Mouse (Mus musculus) lung, embryonic 16.5 days (tissue): ENCODE results near the gene Atp6v1f. TPM values are rescaled to one million over a fixed set of nuclear protein-coding genes. Genes with fewer than 3 reads are reported as not detected.

Experiments used
- ATAC-seq: fragments of 200-750 bp; cut with Nextera tagmentation; 2 replicates; pipeline ENCODE4 v1.8.0; 2017; ENCODE audit warnings: low read depth, mild to moderate bottlenecking, moderate library complexity
- H3K27ac ChIP-seq: fragments of 300-500 bp; sonication (generic); 2 replicates; pipeline ENCODE4 v1.5.1; 2014; ENCODE audit warnings: mild to moderate bottlenecking, control low read depth, low read length
- H3K27me3 ChIP-seq: fragments of 300-500 bp; sonication (generic); 2 replicates; pipeline ENCODE4 v1.6.1; 2014; ENCODE audit warnings: low read depth, low read length, mixed read lengths; ENCODE audit not compliant: control insufficient read depth, insufficient read depth
- H3K36me3 ChIP-seq: fragments of 300-500 bp; sonication (generic); 2 replicates; pipeline ENCODE4 v1.6.1; 2014; ENCODE audit warnings: low read length; ENCODE audit not compliant: control insufficient read depth, insufficient read depth
- H3K4me1 ChIP-seq: fragments of 300-500 bp; sonication (generic); replicated peaks from 2 replicates; pipeline ENCODE4 v1.6.1; 2014; ENCODE audit warnings: low read length, mixed read lengths; ENCODE audit not compliant: control insufficient read depth, insufficient read depth
- H3K4me2 ChIP-seq: fragments of 300-500 bp; sonication (generic); 2 replicates; pipeline ENCODE4 v1.6.1; 2014; ENCODE audit warnings: low read depth, low read length, control low read depth
- H3K4me3 ChIP-seq: fragments of 300-500 bp; sonication (generic); 2 replicates; pipeline ENCODE4 v1.5.1; 2014; ENCODE audit warnings: mild to moderate bottlenecking, low read length, control low read depth
- H3K9ac ChIP-seq: fragments of 300-500 bp; sonication (generic); 2 replicates; pipeline ENCODE4 v1.6.1; 2014; ENCODE audit warnings: low read length, control low read depth
- H3K9me3 ChIP-seq: fragments of 300-500 bp; sonication (generic); 2 replicates; pipeline ENCODE4 v1.6.1; 2016; ENCODE audit warnings: low read length; ENCODE audit not compliant: control insufficient read depth
- WGBS: fragments of 180-500 bp; shearing (Covaris S2); extraction: QIAGEN DNeasy Blood & Tissue Kit; methylation state at CpG from one replicate; pipeline ENCODE4 v1.1.7; 2014; 5-methylcytosine and 5-hydroxymethylcytosine counted together
- polyA plus RNA-seq: library from polyadenylated mRNA; unstranded; fragments of >200 nt; fragmentation: Nextera tagmentation; extraction: Ambion mirVana; gene quantifications from 2 replicates; pipeline ENCODE4 v1.2.1, GENCODE M21; 2015

The Atp6v1f gene
- polyA plus RNA-seq = 208 and 220 TPM in 2 replicates

DNA sequence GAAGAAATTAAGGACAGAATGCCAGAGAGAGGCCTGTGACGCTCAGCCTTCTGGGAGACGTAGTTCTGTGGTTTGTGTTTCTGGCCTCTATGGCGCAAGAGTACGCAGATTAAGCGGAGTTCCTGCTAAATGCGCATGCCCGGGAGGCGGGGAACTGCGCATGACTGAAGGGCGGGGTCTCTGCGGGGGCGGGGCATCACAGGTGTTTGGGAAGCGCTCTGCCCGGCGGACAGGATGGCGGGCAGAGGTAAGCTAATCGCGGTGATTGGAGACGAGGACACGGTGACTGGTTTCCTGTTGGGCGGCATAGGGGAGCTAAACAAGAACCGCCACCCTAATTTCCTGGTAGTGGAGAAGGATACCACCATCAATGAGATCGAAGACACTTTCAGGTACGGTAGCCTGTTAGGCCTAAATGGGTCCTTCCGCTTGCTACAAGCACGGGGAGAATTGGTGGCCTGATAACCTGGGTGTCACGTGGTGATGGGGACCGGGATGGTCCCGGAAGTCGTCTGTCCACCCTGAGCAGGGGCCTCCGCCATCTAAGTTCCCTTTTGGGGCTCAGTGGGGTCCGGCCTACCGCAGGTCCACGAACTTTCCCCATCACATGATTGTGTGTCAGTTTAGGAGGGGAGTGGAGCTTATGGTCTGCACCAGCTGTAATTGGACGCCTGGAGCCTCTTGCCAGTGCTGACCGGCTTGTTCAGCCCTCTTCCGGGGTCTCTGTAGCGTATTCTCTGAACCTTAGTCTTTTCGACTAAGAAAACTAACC is at the start of gene Atp6v1f:
Atp6v1f (plus strand) TSS at position 136 of the 772 bp plus-strand sequence.
- peak; percentile 95 for ATAC-seq
- WGBS = under 1% methylated on average over 39 of the region's 39 CpGs
- Histone ChIP-seq H3K4me2 (peak within 1 kb of the TSS; percentile 82), H3K9me3 (no peaks in the 10 kb centered on the region), H3K4me3 (peak within 1 kb of the TSS; percentile 85), H3K27me3 (no peaks in the 10 kb centered on the region), H3K9ac (peak within 1 kb of the TSS; percentile 81), H3K36me3 (peaks cover 11% of the 10 kb centered on the region), H3K27ac (peak within 1 kb of the TSS; percentile 59), H3K4me1 (peaks cover 5% of the 10 kb centered on the region; the same call in 1 of the 2 replicates)

DNA sequence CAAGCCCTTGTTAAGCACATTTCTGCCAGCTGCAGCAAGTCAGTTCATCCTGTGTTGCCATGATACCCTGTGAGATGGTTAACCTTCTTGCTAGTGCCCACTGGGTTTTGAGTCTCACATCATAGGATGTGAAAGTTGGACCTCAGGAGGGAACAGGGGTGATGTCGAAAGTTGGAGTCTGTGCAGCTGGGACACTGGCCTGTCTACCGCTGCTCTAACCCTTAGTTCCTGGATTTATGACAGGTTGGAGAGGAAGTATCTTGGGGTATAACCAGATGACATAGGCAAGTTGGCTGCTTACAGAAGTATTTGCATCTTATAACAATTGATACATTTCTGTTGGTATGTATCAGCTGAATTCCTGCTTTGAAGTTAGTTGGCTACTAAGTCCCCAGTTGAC is 46.9 kb upstream of the Atp6v1f start:
- no peak overlapping the region for H3K4me2 ChIP-seq
- H3K36me3 ChIP-seq = no peaks in the 10 kb centered on the region
- no peak for ATAC-seq
- 88% methylated on average over 2 of the region's 2 CpGs for WGBS
- no peaks in the 10 kb centered on the region for H3K9me3 ChIP-seq
- no peaks in the 10 kb centered on the region for H3K27me3 ChIP-seq
- no peaks in the 10 kb centered on the region for H3K4me1 ChIP-seq
- no peak overlapping the region for H3K4me3 ChIP-seq
- no peak overlapping the region for H3K9ac ChIP-seq
- H3K27ac ChIP-seq = no peak overlapping the region

DNA sequence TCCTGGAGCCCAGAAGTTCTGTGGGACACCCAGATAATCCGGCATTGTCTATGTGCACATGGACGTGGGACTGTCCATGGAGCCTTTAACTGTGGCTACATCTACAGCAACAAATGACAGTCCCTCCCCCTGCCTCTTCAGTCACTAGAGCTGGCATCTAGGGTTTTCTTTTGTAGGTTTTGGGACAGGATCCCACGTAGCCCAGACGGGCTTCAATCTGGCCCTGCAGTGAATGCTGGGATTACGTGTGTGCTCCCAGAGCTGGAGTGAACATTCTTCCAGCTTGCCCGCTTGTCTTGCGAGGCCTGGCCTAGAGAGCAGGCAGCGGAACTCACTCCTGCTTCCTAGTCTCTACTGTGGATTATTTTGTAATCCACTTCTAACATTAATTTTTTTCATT is 42.4 kb upstream of the Atp6v1f start:
- Histone ChIP-seq H3K9ac (no peak overlapping the region), H3K36me3 (no peaks in the 10 kb centered on the region), H3K9me3 (no peaks in the 10 kb centered on the region), H3K27ac (no peak overlapping the region), H3K4me1 (no peaks in the 10 kb centered on the region), H3K27me3 (no peaks in the 10 kb centered on the region), H3K4me2 (no peak overlapping the region), H3K4me3 (no peak overlapping the region)
- 82% methylated on average over 8 of the region's 8 CpGs for WGBS
- ATAC-seq = no peak

DNA sequence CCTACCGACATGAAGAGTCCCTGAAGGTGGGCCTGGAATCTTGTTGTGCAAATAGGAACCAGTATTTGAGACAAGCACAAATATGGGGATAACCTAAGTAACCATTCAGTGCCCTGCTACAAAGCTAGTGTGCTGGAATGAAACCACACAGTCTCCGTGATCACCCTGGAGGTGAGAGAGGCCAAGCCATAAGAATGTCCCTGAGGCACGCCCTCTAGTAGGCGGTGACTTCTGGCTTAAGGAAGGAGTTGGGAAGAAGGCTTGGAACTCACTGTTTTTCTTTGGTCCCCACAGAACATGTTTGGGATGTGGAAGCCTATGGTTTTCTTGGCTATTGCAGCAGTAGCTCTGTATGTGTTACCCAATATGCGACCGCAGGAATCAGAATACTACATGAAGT is 41.2 kb upstream of the Atp6v1f start:
- no peak overlapping the region for H3K4me2 ChIP-seq
- 72% methylated on average over 6 of the region's 6 CpGs for whole genome bisulfite sequencing
- no peaks in the 10 kb centered on the region for H3K9me3 ChIP-seq
- H3K27ac ChIP-seq = no peak overlapping the region
- H3K9ac ChIP-seq = no peak overlapping the region
- H3K4me3 ChIP-seq = no peak overlapping the region
- no peaks in the 10 kb centered on the region for H3K36me3 ChIP-seq
- H3K4me1 ChIP-seq = no peaks in the 10 kb centered on the region
- ATAC-seq = no peak
- no peaks in the 10 kb centered on the region for H3K27me3 ChIP-seq

DNA sequence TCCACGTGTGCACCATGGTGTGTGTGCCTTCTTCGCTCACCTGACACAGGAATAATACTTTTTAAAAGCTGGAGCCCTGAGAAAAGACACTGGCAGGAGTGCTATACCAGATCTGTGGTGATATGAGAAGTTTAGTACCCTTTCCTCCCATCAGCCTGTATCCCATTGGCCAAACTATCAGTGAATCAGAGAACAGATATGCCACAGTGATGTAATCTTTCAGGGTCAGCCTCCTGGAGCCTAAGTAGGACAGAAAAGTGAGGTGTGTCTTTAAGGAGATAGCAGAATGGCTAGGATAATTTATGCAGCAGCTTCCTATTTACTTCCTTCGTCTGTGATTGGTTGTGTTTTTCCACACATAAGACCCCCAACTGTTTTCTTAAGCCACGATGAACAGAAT is 39.3 kb upstream of the Atp6v1f start:
- Histone ChIP-seq H3K4me1 (peaks cover 9% of the 10 kb centered on the region), H3K27ac (no peak overlapping the region), H3K4me3 (no peak overlapping the region), H3K9me3 (no peaks in the 10 kb centered on the region), H3K27me3 (peaks cover 9% of the 10 kb centered on the region), H3K4me2 (no peak overlapping the region), H3K9ac (no peak overlapping the region), H3K36me3 (no peaks in the 10 kb centered on the region)
- no peak for ATAC-seq
- WGBS = 58% methylated on average over 4 of the region's 4 CpGs

DNA sequence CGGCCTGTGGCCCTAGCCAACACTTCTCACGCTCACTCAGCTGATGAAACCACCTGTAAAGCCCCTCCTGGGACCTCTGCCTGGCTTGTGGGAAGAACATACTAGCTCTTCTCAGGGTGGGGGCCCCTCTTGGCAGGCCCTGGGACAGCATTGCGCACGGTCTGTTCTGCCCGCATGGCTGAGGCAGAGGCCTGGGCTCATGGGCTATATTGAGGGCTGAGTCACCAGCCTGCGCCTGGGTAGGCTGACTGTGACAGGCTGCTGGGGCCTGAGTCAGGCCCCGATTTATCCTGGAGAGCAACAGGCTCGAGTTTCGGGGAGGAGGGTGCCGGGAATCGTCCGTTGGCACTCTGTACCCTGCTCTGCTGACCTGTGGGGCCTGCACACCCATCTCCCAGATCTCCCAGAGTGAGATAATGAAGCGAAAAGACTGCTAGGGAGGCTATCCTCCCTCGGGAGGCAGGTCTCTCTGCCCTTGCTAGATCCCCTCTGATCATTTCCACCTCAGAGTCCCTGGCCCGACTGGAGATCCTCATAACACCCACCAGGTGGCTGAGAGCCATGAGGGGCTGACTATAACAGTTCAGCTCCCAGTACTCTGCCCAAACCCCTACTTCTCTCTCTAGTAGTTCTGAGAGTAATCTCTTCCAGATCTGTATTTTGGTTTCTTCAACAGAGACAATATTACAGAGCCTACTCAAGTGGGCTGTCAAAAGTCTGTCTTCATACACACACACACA is 36.7 kb upstream of the Atp6v1f start:
- no peak overlapping the region for H3K27ac ChIP-seq
- peaks cover 21% of the 10 kb centered on the region for H3K27me3 ChIP-seq
- peaks cover 15% of the 10 kb centered on the region for H3K4me1 ChIP-seq
- no peak overlapping the region for H3K4me3 ChIP-seq
- 55% methylated on average over 15 of the region's 15 CpGs for WGBS
- no peak for ATAC-seq
- H3K36me3 ChIP-seq = no peaks in the 10 kb centered on the region
- no peak overlapping the region for H3K4me2 ChIP-seq
- no peaks in the 10 kb centered on the region for H3K9me3 ChIP-seq
- no peak overlapping the region for H3K9ac ChIP-seq

DNA sequence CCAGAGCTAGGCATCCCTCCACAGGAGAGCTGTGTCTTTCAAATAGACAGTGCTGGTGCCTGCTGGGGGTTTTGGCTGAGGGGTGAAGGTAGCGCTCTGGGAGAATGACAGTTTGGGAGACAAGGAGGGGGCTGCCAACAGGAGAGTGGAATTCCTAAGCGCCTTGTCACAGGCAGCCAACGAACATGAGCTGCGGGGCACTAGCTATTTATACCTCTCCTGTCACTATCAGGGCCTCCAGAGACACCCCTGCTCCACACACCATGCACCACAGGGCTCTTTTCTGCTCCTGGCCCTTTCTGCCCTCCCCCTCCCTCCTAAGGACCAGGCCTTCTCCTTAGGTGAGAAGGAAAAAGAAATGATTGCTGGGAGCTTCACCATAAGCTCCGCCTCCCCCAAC is 36.0 kb upstream of the Atp6v1f start:
- peaks cover 21% of the 10 kb centered on the region for H3K4me1 ChIP-seq
- H3K27me3 ChIP-seq = peaks cover 21% of the 10 kb centered on the region
- no peaks in the 10 kb centered on the region for H3K36me3 ChIP-seq
- 29% methylated on average over 5 of the region's 5 CpGs for WGBS
- H3K9me3 ChIP-seq = no peaks in the 10 kb centered on the region
- no peak overlapping the region for H3K27ac ChIP-seq
- H3K4me2 ChIP-seq = no peak overlapping the region
- H3K9ac ChIP-seq = no peak overlapping the region
- ATAC-seq = no peak
- H3K4me3 ChIP-seq = no peak overlapping the region

DNA sequence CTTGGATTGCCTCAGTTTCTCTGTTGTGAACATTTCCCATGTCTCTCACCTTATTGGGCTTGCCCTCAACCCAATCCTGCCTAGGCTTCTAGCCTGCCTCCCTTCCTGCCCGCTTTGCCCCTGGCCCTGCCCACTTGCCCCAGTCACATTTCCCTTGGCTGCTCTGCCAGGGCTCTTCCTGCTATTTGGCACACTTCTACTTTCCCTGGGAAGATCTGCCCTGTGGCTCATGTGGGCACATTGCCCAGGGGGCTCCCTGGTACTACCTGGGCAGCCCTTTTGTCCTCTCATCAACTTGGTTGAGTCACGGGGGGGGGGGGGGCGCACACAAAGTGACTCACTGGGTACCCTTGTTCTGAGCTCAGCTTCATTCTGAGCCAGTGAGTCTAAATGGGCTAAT is 35.4 kb upstream of the Atp6v1f start:
- Histone ChIP-seq H3K27ac (no peak overlapping the region), H3K9me3 (no peaks in the 10 kb centered on the region), H3K4me3 (no peak overlapping the region), H3K36me3 (no peaks in the 10 kb centered on the region), H3K4me2 (no peak overlapping the region), H3K4me1 (peaks cover 23% of the 10 kb centered on the region), H3K27me3 (peaks cover 21% of the 10 kb centered on the region), H3K9ac (no peak overlapping the region)
- ATAC-seq = no peak
- WGBS = 21% methylated on average over 3 of the region's 3 CpGs

DNA sequence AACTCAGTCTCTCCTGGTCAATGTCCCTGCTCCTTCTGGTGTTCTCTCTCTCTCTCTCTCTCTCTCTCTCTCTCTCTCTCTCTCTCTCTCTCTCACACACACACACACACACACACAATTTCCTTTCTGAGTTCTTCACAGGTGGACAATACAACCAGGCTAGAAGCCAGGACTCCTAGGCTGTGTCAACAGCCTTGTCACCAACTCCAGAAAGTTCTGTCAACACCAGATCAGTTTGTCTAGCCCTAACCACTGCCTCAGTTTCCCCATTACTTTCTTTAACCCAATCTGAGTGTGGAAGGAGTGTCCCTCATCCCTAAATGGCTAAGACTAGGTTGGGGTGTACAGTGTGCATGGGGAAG is 34.9 kb upstream of the Atp6v1f start:
- H3K4me2 ChIP-seq = peak overlapping the region; percentile 94
- peak overlapping the region; percentile 65 for H3K4me3 ChIP-seq
- peaks cover 23% of the 10 kb centered on the region for H3K4me1 ChIP-seq
- H3K27ac ChIP-seq = no peak overlapping the region
- H3K9ac ChIP-seq = peak overlapping the region; percentile 74
- H3K9me3 ChIP-seq = no peaks in the 10 kb centered on the region
- ATAC-seq = no peak
- peaks cover 21% of the 10 kb centered on the region for H3K27me3 ChIP-seq
- no peaks in the 10 kb centered on the region for H3K36me3 ChIP-seq
